Mouse (Mus musculus) CH12.LX (cell line): ENCODE data around the gene Zbtb5. TPM values are rescaled to one million over a fixed set of nuclear protein-coding genes. Genes with fewer than 3 reads are reported as not detected.
A peak's percentile ranks its signal among the peaks of the same experiment; 100 is the strongest.

Experiments used
- DNase-seq: peaks from one replicate; pipeline ENCODE4 v3.0.0-alpha.2; 2013; ENCODE audit errors: extremely low read depth
- H3K27ac ChIP-seq: 2 replicates; pipeline ENCODE4 v1.5.1; 2012; ENCODE audit warnings: low read depth, mild to moderate bottlenecking, control low read depth, moderate library complexity; ENCODE audit not compliant: insufficient read depth
- H3K27me3 ChIP-seq: replicated peaks from 2 replicates; pipeline ENCODE3; 2012; ENCODE audit warnings: inconsistent platforms
- H3K36me3 ChIP-seq, 2 experiments: replicated peaks in 1 of 2; 2 replicates each; pipeline versions ENCODE3 to v1.6.1; 2012; ENCODE audit warnings: inconsistent platforms in 1 of 2, low read length in 1 of 2, mild to moderate bottlenecking in 1 of 2, mixed read lengths in 1 of 2, moderate library complexity in 1 of 2; ENCODE audit not compliant: control insufficient read depth in 1 of 2, insufficient read depth in 1 of 2
- H3K4me1 ChIP-seq, 2 experiments: 2 replicates each; pipeline ENCODE4 v1.6.1; 2012; ENCODE audit warnings: inconsistent platforms in 1 of 2, moderate library complexity in 1 of 2; ENCODE audit not compliant: insufficient read depth in 2 of 2, control insufficient read depth in 1 of 2
- H3K4me2 ChIP-seq: 2 replicates; pipeline ENCODE4 v1.6.1; 2012; ENCODE audit warnings: low read depth, mild to moderate bottlenecking, control low read depth; ENCODE audit not compliant: poor library complexity, insufficient read depth, severe bottlenecking
- H3K4me3 ChIP-seq, 3 experiments: fragments of 150-350 bp in 1 of 3; sonication (generic) in 1 of 3; replicated peaks in 1 of 3; 2 replicates each; pipeline versions ENCODE3 to v1.5.1; 2011 to 2012; ENCODE audit warnings: low read depth in 2 of 3, low read length in 2 of 3, mild to moderate bottlenecking in 2 of 3, moderate library complexity in 2 of 3, control low read depth in 1 of 3, improper control_type of control experiment in 1 of 3, inconsistent platforms in 1 of 3, mixed read lengths in 1 of 3; ENCODE audit not compliant: poor library complexity in 1 of 3
- H3K79me2 ChIP-seq: replicated peaks from 2 replicates; pipeline ENCODE4 v1.6.1; 2012; ENCODE audit warnings: mild to moderate bottlenecking, moderate library complexity; ENCODE audit not compliant: control insufficient read depth, poor library complexity, insufficient read depth, severe bottlenecking; ENCODE audit errors: extremely low read depth
- H3K9ac ChIP-seq: 2 replicates; pipeline ENCODE4 v1.6.1; 2012; ENCODE audit warnings: low read depth, mild to moderate bottlenecking, control low read depth, moderate library complexity; ENCODE audit not compliant: insufficient read depth
- H3K9me3 ChIP-seq: replicated peaks from 2 replicates; pipeline ENCODE3; 2012; ENCODE audit warnings: low read length, inconsistent platforms, mixed read lengths
- BHLHE40 ChIP-seq: IDR thresholded peaks from 2 replicates; pipeline ENCODE4 v1.6.1; 2011; ENCODE audit warnings: mild to moderate bottlenecking, low read depth, low read length, improper control_type of control experiment
- CHD1 ChIP-seq: IDR thresholded peaks from 2 replicates; pipeline ENCODE4 v1.6.1; 2012; ENCODE audit warnings: low read depth, low read length, improper control_type of control experiment, inconsistent platforms
- CTCF ChIP-seq, 2 experiments: IDR thresholded peaks in 1 of 2; conservative IDR thresholded peaks in 1 of 2; 2 replicates each; pipeline ENCODE4 v1.5.1; 2011 to 2012; ENCODE audit warnings: low read depth in 2 of 2, low read length in 2 of 2, improper control_type of control experiment in 1 of 2, inconsistent platforms in 1 of 2, mild to moderate bottlenecking in 1 of 2, moderate library complexity in 1 of 2
- E2F4 ChIP-seq: IDR thresholded peaks from 2 replicates; pipeline ENCODE4 v1.6.1; 2011; ENCODE audit warnings: low read depth, low read length, improper control_type of control experiment; ENCODE audit not compliant: insufficient replicate concordance
- ELF1 ChIP-seq: IDR thresholded peaks from 2 replicates; pipeline ENCODE4 v1.6.1; 2014; ENCODE audit warnings: low read depth, mild to moderate bottlenecking, inconsistent platforms, low read length, improper control_type of control experiment
- EP300 ChIP-seq: IDR thresholded peaks from 2 replicates; pipeline ENCODE4 v1.6.1; 2011; ENCODE audit warnings: low read length, improper control_type of control experiment
- ETS1 ChIP-seq: conservative IDR thresholded peaks from 2 replicates; pipeline ENCODE4 v1.6.1; 2012; ENCODE audit warnings: low read depth, mild to moderate bottlenecking, inconsistent platforms, low read length, improper control_type of control experiment, moderate library complexity
- GABPA ChIP-seq: IDR thresholded peaks from 2 replicates; pipeline ENCODE4 v1.6.1; 2012; ENCODE audit warnings: low read depth, low read length, improper control_type of control experiment, inconsistent platforms; ENCODE audit not compliant: insufficient replicate concordance
- HCFC1 ChIP-seq: IDR thresholded peaks from 2 replicates; pipeline ENCODE4 v1.6.1; 2012; ENCODE audit warnings: low read depth, mild to moderate bottlenecking, inconsistent platforms, low read length, improper control_type of control experiment
- IRF4 ChIP-seq: IDR thresholded peaks from 2 replicates; pipeline ENCODE4 v1.6.1; 2014; ENCODE audit warnings: low read depth, mild to moderate bottlenecking, inconsistent platforms, low read length, improper control_type of control experiment
- JUN ChIP-seq: IDR thresholded peaks from 2 replicates; pipeline ENCODE4 v1.6.1; 2011; ENCODE audit warnings: low read depth, mild to moderate bottlenecking, low read length, improper control_type of control experiment, moderate library complexity; ENCODE audit not compliant: insufficient read depth
- JUND ChIP-seq: conservative IDR thresholded peaks from 2 replicates; pipeline ENCODE4 v1.6.1; 2011; ENCODE audit warnings: low read depth, low read length, improper control_type of control experiment
- KAT2A ChIP-seq: IDR thresholded peaks from 2 replicates; pipeline ENCODE4 v1.6.1; 2012; ENCODE audit warnings: low read length, improper control_type of control experiment, inconsistent platforms; ENCODE audit not compliant: insufficient replicate concordance
- MAFK ChIP-seq: IDR thresholded peaks from 2 replicates; pipeline ENCODE4 v1.6.1; 2011; ENCODE audit warnings: low read length, improper control_type of control experiment; ENCODE audit not compliant: insufficient replicate concordance
- MAX ChIP-seq: IDR thresholded peaks from 2 replicates; pipeline ENCODE4 v1.6.1; 2011; ENCODE audit warnings: low read length, improper control_type of control experiment
- MAZ ChIP-seq: IDR thresholded peaks from 2 replicates; pipeline ENCODE4 v1.6.1; 2012; ENCODE audit warnings: low read depth, mild to moderate bottlenecking, inconsistent platforms, low read length, improper control_type of control experiment, moderate library complexity
- MEF2A ChIP-seq: IDR thresholded peaks from 2 replicates; pipeline ENCODE4 v1.6.1; 2014; ENCODE audit warnings: low read depth, mild to moderate bottlenecking, inconsistent platforms, low read length, improper control_type of control experiment, borderline replicate concordance
- MXI1 ChIP-seq: IDR thresholded peaks from 2 replicates; pipeline ENCODE4 v1.6.1; 2011; ENCODE audit warnings: mild to moderate bottlenecking, low read depth, low read length, improper control_type of control experiment
- MYC ChIP-seq: IDR thresholded peaks from 2 replicates; pipeline ENCODE4 v1.6.1; 2011; ENCODE audit warnings: low read depth, mild to moderate bottlenecking, improper control_type of control experiment, low read length
- NELFE ChIP-seq: IDR thresholded peaks from 2 replicates; pipeline ENCODE4 v1.6.1; 2011; ENCODE audit warnings: low read depth, low read length, improper control_type of control experiment
- NRF1 ChIP-seq: IDR thresholded peaks from 2 replicates; pipeline ENCODE4 v1.6.1; 2014; ENCODE audit warnings: low read depth, mild to moderate bottlenecking, inconsistent platforms, low read length, improper control_type of control experiment, moderate library complexity
- PAX5 ChIP-seq: IDR thresholded peaks from 2 replicates; pipeline ENCODE4 v1.6.1; 2012; ENCODE audit warnings: low read length, inconsistent platforms, mixed read lengths
- POLR2A ChIP-seq: IDR thresholded peaks from 2 replicates; pipeline ENCODE4 v1.6.1; 2011; ENCODE audit warnings: low read depth, mild to moderate bottlenecking, improper control_type of control experiment, low read length
- POLR2AphosphoS2 ChIP-seq: IDR thresholded peaks from 2 replicates; pipeline ENCODE4 v1.6.1; 2011; ENCODE audit warnings: low read depth, low read length, improper control_type of control experiment
- RAD21 ChIP-seq: IDR thresholded peaks from 2 replicates; pipeline ENCODE4 v1.6.1; 2011; ENCODE audit warnings: low read depth, mild to moderate bottlenecking, low read length, improper control_type of control experiment, moderate library complexity
- RCOR1 ChIP-seq: conservative IDR thresholded peaks from 2 replicates; pipeline ENCODE4 v1.6.1; 2012; ENCODE audit warnings: low read depth, mild to moderate bottlenecking, inconsistent platforms, low read length, improper control_type of control experiment
- SIN3A ChIP-seq: IDR thresholded peaks from 2 replicates; pipeline ENCODE4 v1.6.1; 2012; ENCODE audit warnings: low read length, improper control_type of control experiment, inconsistent platforms
- SMC3 ChIP-seq: IDR thresholded peaks from 2 replicates; pipeline ENCODE4 v1.6.1; 2011; ENCODE audit warnings: low read depth, low read length, improper control_type of control experiment
- TBP ChIP-seq: conservative IDR thresholded peaks from 2 replicates; pipeline ENCODE4 v1.6.1; 2011; ENCODE audit warnings: low read depth, low read length, improper control_type of control experiment
- TCF12 ChIP-seq: IDR thresholded peaks from 2 replicates; pipeline ENCODE4 v1.6.1; 2014; ENCODE audit warnings: low read depth, mild to moderate bottlenecking, inconsistent platforms, low read length, improper control_type of control experiment
- UBTF ChIP-seq: IDR thresholded peaks from 2 replicates; pipeline ENCODE4 v1.6.1; 2012; ENCODE audit warnings: low read depth, mild to moderate bottlenecking, inconsistent platforms, low read length, improper control_type of control experiment, moderate library complexity
- USF1 ChIP-seq: IDR thresholded peaks from 2 replicates; pipeline ENCODE4 v1.6.1; 2014; ENCODE audit warnings: low read depth, mild to moderate bottlenecking, inconsistent platforms, low read length, improper control_type of control experiment
- USF2 ChIP-seq: conservative IDR thresholded peaks from 2 replicates; pipeline ENCODE4 v1.6.1; 2011; ENCODE audit warnings: low read depth, low read length, improper control_type of control experiment
- ZC3H11A ChIP-seq: IDR thresholded peaks from 2 replicates; pipeline ENCODE4 v1.6.1; 2012; ENCODE audit warnings: low read depth, mild to moderate bottlenecking, inconsistent platforms, low read length, improper control_type of control experiment
- ZKSCAN1 ChIP-seq: IDR thresholded peaks from 2 replicates; pipeline ENCODE4 v1.6.1; 2012; ENCODE audit warnings: low read depth, inconsistent platforms, low read length, improper control_type of control experiment, borderline replicate concordance
- ZMIZ1 ChIP-seq: IDR thresholded peaks from 2 replicates; pipeline ENCODE4 v1.6.1; 2012; ENCODE audit warnings: low read depth, mild to moderate bottlenecking, inconsistent platforms, low read length, improper control_type of control experiment
- ZNF384 ChIP-seq: IDR thresholded peaks from 2 replicates; pipeline ENCODE4 v1.6.1; 2012; ENCODE audit warnings: low read depth, low read length, improper control_type of control experiment, inconsistent platforms
- dilution Hi-C: fragments of 300-500 bp; cut with MboI; formaldehyde crosslinking; loops from 2 replicates; pipeline ENCODE4 v1.14.3; 2020; ENCODE audit warnings: low sequenced_read_pairs; ENCODE audit not compliant: extremely low pct_unique_long_range_greater_than_20kb, extremely low pct_ligation_motif_present
- in situ Hi-C: fragments of 300-500 bp; cut with MboI; formaldehyde crosslinking; loops from 3 replicates; pipeline ENCODE4 v1.14.3; 2019; ENCODE audit warnings: low sequenced_read_pairs, low pct_ligation_motif_present, low pct_unique_long_range_greater_than_20kb, mixed read lengths
- polyA plus RNA-seq: library from polyadenylated mRNA; unstranded; fragments of >175 nt; gene quantifications from 2 replicates; pipeline ENCODE4 v1.2.1, GENCODE M21; 2012; ENCODE audit warnings: low read depth; ENCODE audit not compliant: insufficient read length
- total RNA-seq, 2 experiments: library from RNA; depleted of rRNA; stranded (reverse); fragments of 300-350 nt in 1 of 2; fragments of >200 nt in 1 of 2; gene quantifications; 2 replicates each; pipeline ENCODE4 v1.2.3; 2012 to 2014

The Zbtb5 gene
- total RNA-seq (2012; rRNA removed) (6.7 and 10.0 TPM in 2 replicates), total RNA-seq (2014; rRNA removed) (9.4 and 10.4 TPM in 2 replicates), polyA plus RNA-seq (8.1 and 8.2 TPM in 2 replicates)

DNA sequence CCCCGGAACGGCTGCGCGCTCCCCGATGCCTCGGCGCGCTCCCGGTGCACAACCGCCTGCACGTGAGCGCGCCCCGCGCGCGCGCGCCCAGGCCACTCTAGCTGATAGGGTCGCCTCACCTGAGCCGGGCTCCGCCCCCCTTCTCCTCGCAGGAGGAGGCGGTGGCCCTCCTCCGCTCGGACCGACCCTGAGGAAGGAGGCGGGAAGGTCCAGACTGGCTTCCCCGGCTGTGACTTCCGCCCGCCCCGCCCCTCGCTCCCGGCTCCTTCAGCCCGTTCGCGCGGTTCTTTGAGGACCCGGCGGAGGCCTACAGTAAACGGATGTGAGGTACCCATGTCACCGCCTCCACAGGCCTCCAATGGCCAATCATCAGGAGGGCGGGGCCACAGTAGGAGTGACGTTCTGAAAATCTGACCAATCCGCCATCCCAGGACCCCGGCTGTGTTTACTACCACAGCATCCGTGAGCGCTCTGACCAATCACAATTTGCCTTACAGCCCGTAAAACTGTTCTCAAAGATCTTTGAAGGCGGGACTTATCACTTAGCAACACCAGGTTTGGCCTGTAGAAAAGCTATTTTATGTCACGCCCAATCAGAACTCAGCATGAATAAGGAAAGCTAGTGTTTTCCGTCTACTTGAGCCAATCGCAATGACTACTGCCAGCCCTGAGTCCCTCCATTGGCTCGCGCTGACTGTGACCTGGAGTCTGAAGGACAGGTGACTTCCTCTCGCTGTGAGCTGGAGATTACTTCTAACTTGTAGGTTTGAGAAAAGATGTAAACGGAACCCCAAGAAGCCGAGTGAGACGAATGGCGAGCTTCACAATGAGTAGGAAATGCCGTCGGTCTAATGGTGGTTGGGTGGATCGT lies at the start of gene Zbtb5:
TSS of gene Zbtb5 (minus strand) at position 308 of the 871 bp plus-strand sequence.
- Histone ChIP-seq H3K27me3 (no peaks in the 10 kb centered on the region), H3K27ac (peak within 1 kb of the TSS; percentile 76), H3K4me1 (peaks cover 6 to 27% of the 10 kb centered on the region in 2 experiments), H3K79me2 (peaks cover 9% of the 10 kb centered on the region), H3K4me2 (peak within 1 kb of the TSS; percentile 79), H3K4me3 (peak within 1 kb of the TSS; percentile 87 to 99 (median 95)), H3K9ac (peak within 1 kb of the TSS; percentile 82), H3K9me3 (no peaks in the 10 kb centered on the region), H3K36me3 (peaks cover 0 to 2% of the 10 kb centered on the region in 2 experiments)
- peak; percentile 100 for DNase-seq
- in situ Hi-C loops (no loop called here), dilution Hi-C loops (no loop called here)
- TF ChIP-seq ZNF384 (no peak), TCF12 (peak; percentile 25; the same call in 1 of the 2 replicates), CTCF (conservative IDR thresholded peaks at IDR 0.05 in 1 of 2, IDR thresholded peaks at IDR 0.05 in 1 of 2; ENCODE audit: low read depth in 2 of 2, low read length in 2 of 2) (no peak), BHLHE40 (peak; percentile 85), MAX (peak; percentile 77), JUND (no peak; the same call in 1 of the 2 replicates), POLR2AphosphoS2 (0 out of 2 replicates have a peak, but pooled peaks have one; percentile 33), POLR2A (peak; percentile 70), MXI1 (peak; percentile 68), UBTF (no peak), MYC (no peak), RAD21 (no peak), MEF2A (no peak), MAZ (peak; percentile 86), GABPA (peak; percentile 8; the same call in 1 of the 2 replicates), ZKSCAN1 (no peak), PAX5 (no peak), ELF1 (peak; percentile 78), ZC3H11A (no peak), RCOR1 (no peak), HCFC1 (peak; percentile 83), SIN3A (peak; percentile 77), NELFE (peak; percentile 18; the same call in 1 of the 2 replicates), JUN (no peak), E2F4 (peak; percentile 74; the same call in 1 of the 2 replicates), SMC3 (no peak), IRF4 (peak; percentile 51; the same call in 1 of the 2 replicates), USF2 (peak; percentile 53; the same call in 1 of the 2 replicates), USF1 (peak; percentile 62), KAT2A (peak; percentile 73; the same call in 1 of the 2 replicates), ETS1 (0 out of 2 replicates have a peak, but pooled peaks have one; percentile 27), EP300 (no peak), CHD1 (no peak), TBP (no peak; the same call in 1 of the 2 replicates), ZMIZ1 (peak; percentile 11; the same call in 1 of the 2 replicates), NRF1 (peak; percentile 57), MAFK (no peak)
